Mouse (Mus musculus): ENCODE measurements around the gene Dcaf8. TPM values are rescaled to one million over a fixed set of nuclear protein-coding genes. Genes with fewer than 3 reads are reported as not detected.
A peak's percentile ranks its signal among the peaks of the same experiment; 100 is the strongest.

Gene Dcaf8
- polyA plus RNA-seq, 1 experiment from 2014 or later = 123 TPM

DNA sequence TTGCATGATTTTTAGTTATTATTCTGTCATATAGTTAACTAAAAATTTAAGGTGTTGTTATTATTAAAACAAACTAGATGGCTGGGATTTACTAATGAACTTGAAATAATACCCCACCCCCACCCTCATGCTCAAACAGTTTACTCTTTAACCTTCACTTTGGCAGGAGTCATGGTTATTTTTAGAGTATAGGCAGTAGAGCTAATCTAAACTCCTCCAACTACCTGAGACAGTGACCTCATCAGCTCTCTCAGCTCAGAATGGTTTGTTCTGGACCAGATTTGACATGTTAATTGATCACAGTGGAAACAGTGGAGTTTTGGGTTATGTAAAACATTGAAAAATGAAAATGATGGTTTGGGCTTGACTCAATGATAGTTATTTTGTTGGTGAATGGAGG, 12.6 kb downstream of the Dcaf8 start:
- no peaks in the 10 kb centered on the region for H3K27me3 ChIP-seq (ENCODE audit: control insufficient read depth, insufficient read depth, low read length)
- no peaks in the 10 kb centered on the region for H3K36me3 ChIP-seq (ENCODE audit: control insufficient read depth, insufficient read depth, low read length)
- peaks cover 9% of the 10 kb centered on the region for H3K4me1 ChIP-seq (ENCODE audit: control insufficient read depth, insufficient read depth, low read length)
- H3K9ac ChIP-seq (ENCODE audit: low read length) = no peak overlapping the region
- peak overlapping the region; percentile 33; the same call in 1 of the 2 replicates for H3K27ac ChIP-seq (ENCODE audit: low read length)
- no peaks in the 10 kb centered on the region for H3K9me3 ChIP-seq (replicated peaks; ENCODE audit: control insufficient read depth, low read length)
- peak; percentile 58; the same call in 1 of the 2 replicates for ATAC-seq (ENCODE audit: insufficient read depth, low FRiP score)
- no peak overlapping the region for H3K4me2 ChIP-seq (ENCODE audit: low read depth, low read length)
- no peak overlapping the region for H3K4me3 ChIP-seq (replicated peaks; ENCODE audit: low read length)

DNA sequence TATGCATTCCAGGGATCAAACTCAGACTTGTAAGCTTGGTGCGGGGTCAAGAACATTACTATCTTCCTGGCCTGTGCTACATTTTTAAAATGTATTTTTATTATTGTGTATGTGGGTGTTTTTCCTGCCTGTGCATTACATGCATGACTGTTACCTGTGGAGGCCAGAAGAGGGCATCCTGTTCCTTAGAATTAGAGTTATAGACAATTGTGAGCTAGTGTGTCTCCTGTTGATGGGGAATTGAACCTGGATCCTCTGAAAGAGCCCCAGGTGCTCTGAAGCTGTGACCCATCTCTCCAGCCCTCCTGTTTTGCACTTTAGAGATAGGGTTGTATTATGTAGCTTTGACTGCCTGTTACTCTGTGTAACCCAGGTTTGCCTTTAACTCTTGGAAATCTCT, 14.1 kb downstream of the Dcaf8 start:
- no peak overlapping the region for H3K9ac ChIP-seq (ENCODE audit: low read length)
- H3K9me3 ChIP-seq (replicated peaks; ENCODE audit: control insufficient read depth, low read length) = no peaks in the 10 kb centered on the region
- no peak overlapping the region for H3K27ac ChIP-seq (ENCODE audit: low read length)
- 100% methylated on average over 1 of the region's 1 CpGs for WGBS
- no peak overlapping the region for H3K4me2 ChIP-seq (ENCODE audit: low read depth, low read length)
- H3K36me3 ChIP-seq (ENCODE audit: control insufficient read depth, insufficient read depth, low read length) = peaks cover 4% of the 10 kb centered on the region; the same call in 1 of the 2 replicates
- ATAC-seq (ENCODE audit: insufficient read depth, low FRiP score) = no peak
- no peaks in the 10 kb centered on the region for H3K27me3 ChIP-seq (ENCODE audit: control insufficient read depth, insufficient read depth, low read length)
- peaks cover 9% of the 10 kb centered on the region for H3K4me1 ChIP-seq (ENCODE audit: control insufficient read depth, insufficient read depth, low read length)
- H3K4me3 ChIP-seq (replicated peaks; ENCODE audit: low read length) = no peak overlapping the region

DNA sequence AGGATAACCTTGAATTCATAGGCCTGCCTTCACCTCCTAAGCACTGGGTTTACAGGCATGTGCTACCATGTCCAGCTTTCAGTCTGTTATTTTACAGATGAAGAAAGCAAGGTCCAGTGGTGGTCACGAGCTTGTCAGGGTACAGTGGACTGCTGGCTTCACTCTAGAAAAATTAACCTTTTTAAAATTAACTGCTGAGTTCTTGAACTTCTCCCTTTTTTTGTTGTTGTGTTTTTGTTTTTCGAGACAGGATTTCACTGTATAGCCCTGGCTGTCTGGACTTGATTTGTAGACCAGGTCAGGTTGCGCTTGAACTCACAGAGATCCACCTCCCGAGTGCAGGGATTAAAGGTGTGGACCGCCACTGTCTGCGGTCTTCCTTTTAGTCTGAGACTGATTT, 15.1 kb downstream of the Dcaf8 start:
- Histone ChIP-seq H3K36me3 (ENCODE audit: control insufficient read depth, insufficient read depth, low read length) (peaks cover 6% of the 10 kb centered on the region; the same call in 1 of the 2 replicates), H3K4me1 (ENCODE audit: control insufficient read depth, insufficient read depth, low read length) (peaks cover 9% of the 10 kb centered on the region), H3K4me3 (replicated peaks; ENCODE audit: low read length) (no peak overlapping the region), H3K4me2 (ENCODE audit: low read depth, low read length) (no peak overlapping the region), H3K27ac (ENCODE audit: low read length) (no peak overlapping the region), H3K9me3 (replicated peaks; ENCODE audit: control insufficient read depth, low read length) (no peaks in the 10 kb centered on the region), H3K27me3 (ENCODE audit: control insufficient read depth, insufficient read depth, low read length) (no peaks in the 10 kb centered on the region), H3K9ac (ENCODE audit: low read length) (no peak overlapping the region)
- ATAC-seq (ENCODE audit: insufficient read depth, low FRiP score) = no peak
- WGBS = 83% methylated on average over 6 of the region's 6 CpGs

DNA sequence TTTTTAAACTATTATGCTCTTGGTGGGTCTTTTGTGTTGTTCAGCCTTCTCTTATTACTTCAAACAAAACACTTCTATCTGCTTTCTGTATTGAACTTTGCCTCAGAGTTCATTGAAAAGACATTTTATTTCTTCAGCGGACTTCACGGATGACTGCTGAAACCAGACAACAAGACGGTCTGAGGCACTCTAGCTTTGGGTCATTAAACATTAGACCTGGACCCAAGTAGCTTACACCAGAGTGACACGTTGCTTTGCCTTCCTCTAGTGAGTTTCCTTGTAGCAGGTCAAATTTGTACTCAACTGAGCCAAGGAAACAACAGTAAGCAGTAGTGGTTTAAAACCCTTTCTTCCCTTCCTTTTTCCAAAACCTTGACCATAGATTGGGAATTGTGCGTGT, 20.0 kb downstream of the Dcaf8 start:
- H3K36me3 ChIP-seq (ENCODE audit: control insufficient read depth, insufficient read depth, low read length) = peaks cover 12% of the 10 kb centered on the region; the same call in 1 of the 2 replicates
- WGBS = 85% methylated on average over 5 of the region's 5 CpGs
- H3K4me1 ChIP-seq (ENCODE audit: control insufficient read depth, insufficient read depth, low read length) = no peaks in the 10 kb centered on the region
- no peaks in the 10 kb centered on the region for H3K9me3 ChIP-seq (replicated peaks; ENCODE audit: control insufficient read depth, low read length)
- no peaks in the 10 kb centered on the region for H3K27me3 ChIP-seq (ENCODE audit: control insufficient read depth, insufficient read depth, low read length)
- no peak overlapping the region for H3K27ac ChIP-seq (ENCODE audit: low read length)
- no peak overlapping the region for H3K9ac ChIP-seq (ENCODE audit: low read length)
- no peak overlapping the region for H3K4me2 ChIP-seq (ENCODE audit: low read depth, low read length)
- H3K4me3 ChIP-seq (replicated peaks; ENCODE audit: low read length) = no peak overlapping the region
- no peak for ATAC-seq (ENCODE audit: insufficient read depth, low FRiP score)

DNA sequence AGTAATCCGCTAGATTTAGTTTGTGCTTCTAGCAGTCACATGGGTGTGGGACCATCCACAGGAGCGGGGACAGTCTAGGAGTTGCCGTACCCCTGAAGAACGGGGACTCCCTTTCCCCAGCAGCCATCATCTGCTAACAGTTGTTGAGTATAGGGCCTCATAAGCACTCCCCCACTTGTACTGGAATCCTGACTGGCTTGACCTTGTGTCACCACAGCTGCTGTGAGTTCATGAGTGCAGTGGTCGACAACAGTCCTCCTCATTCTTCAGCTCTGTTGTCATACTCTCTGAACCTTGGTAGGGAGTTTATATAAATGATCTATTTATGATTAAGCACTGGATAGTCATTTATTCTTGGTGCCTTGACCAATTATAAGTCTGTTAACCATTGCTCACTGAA, 21.9 kb downstream of the Dcaf8 start:
- WGBS = 89% methylated on average over 5 of the region's 5 CpGs
- Histone ChIP-seq H3K27me3 (ENCODE audit: control insufficient read depth, insufficient read depth, low read length) (no peaks in the 10 kb centered on the region), H3K27ac (ENCODE audit: low read length) (no peak overlapping the region), H3K9ac (ENCODE audit: low read length) (no peak overlapping the region), H3K4me2 (ENCODE audit: low read depth, low read length) (no peak overlapping the region), H3K4me3 (replicated peaks; ENCODE audit: low read length) (no peak overlapping the region), H3K36me3 (ENCODE audit: control insufficient read depth, insufficient read depth, low read length) (peaks cover 22% of the 10 kb centered on the region; the same call in 1 of the 2 replicates), H3K4me1 (ENCODE audit: control insufficient read depth, insufficient read depth, low read length) (no peaks in the 10 kb centered on the region), H3K9me3 (replicated peaks; ENCODE audit: control insufficient read depth, low read length) (no peaks in the 10 kb centered on the region)
- ATAC-seq (ENCODE audit: insufficient read depth, low FRiP score) = no peak

DNA sequence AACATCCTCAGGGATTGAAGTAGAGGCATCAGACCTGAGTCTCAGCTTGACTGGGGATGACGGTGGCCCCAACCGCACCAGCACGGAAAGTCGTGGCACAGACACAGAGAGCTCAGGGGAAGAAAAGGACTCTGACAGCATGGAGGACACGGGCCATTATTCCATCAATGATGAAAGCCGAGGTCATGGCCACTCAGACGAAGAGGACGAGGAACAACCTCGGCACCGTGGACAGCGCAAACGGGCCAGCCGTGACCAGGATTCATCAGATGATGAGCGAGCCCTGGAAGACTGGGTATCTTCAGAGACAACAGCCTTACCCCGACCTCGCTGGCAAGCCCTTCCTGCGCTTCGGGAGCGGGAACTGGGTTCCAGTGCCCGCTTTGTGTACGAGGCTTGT, 24.5 kb downstream of the Dcaf8 start:
- no peak overlapping the region for H3K9ac ChIP-seq (ENCODE audit: low read length)
- H3K4me3 ChIP-seq (replicated peaks; ENCODE audit: low read length) = no peak overlapping the region
- no peaks in the 10 kb centered on the region for H3K4me1 ChIP-seq (ENCODE audit: control insufficient read depth, insufficient read depth, low read length)
- H3K27me3 ChIP-seq (ENCODE audit: control insufficient read depth, insufficient read depth, low read length) = no peaks in the 10 kb centered on the region
- no peak overlapping the region for H3K27ac ChIP-seq (ENCODE audit: low read length)
- 92% methylated on average over 21 of the region's 21 CpGs for WGBS
- no peak overlapping the region for H3K4me2 ChIP-seq (ENCODE audit: low read depth, low read length)
- no peak for ATAC-seq (ENCODE audit: insufficient read depth, low FRiP score)
- H3K9me3 ChIP-seq (replicated peaks; ENCODE audit: control insufficient read depth, low read length) = no peaks in the 10 kb centered on the region
- H3K36me3 ChIP-seq (ENCODE audit: control insufficient read depth, insufficient read depth, low read length) = peaks cover 24% of the 10 kb centered on the region; the same call in 1 of the 2 replicates

DNA sequence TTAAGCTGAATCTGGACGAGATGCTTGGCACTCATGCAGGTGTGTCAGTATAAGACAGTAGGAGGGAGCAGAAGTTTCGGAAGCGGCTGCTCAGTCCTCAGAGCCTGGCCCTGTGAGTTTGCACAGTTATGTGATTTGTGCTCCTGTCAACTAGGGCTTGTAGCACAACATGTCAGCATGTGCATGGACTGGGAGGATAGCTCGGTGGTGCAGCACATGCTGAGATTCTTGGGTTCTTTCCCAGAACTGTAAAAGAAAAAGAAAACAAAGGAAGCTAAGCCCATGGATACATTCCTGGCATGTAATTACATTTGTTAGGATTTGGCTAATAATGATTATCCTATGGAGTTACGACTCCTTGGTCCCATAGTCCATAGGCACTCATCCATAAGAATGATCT, 25.3 kb downstream of the Dcaf8 start:
- H3K36me3 ChIP-seq (ENCODE audit: control insufficient read depth, insufficient read depth, low read length) = peaks cover 24% of the 10 kb centered on the region; the same call in 1 of the 2 replicates
- WGBS = 84% methylated on average over 5 of the region's 5 CpGs
- ATAC-seq (ENCODE audit: insufficient read depth, low FRiP score) = no peak

DNA sequence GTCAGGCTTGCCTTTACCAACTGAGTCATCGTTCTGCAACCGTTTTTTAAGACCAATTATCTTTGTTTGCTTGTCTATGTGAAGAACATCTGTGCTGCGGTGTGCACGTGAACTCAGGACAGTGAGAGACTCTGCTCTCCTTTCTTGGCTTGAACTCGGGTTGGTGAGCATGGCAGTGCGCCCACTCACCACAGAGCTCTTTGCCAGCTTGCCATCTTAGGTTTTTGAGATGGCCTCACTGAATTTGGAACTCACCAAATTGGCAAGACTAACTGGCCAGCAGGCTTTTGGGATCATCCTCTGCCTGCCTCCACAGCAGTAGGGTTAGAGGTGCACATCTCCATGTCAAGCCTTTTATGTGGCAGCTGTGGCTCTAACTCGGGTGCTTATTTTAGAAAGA, 29.9 kb downstream of the Dcaf8 start:
- WGBS = 86% methylated on average over 7 of the region's 7 CpGs
- no peak overlapping the region for H3K9ac ChIP-seq (ENCODE audit: low read length)
- H3K27ac ChIP-seq (ENCODE audit: low read length) = no peak overlapping the region
- no peaks in the 10 kb centered on the region for H3K27me3 ChIP-seq (ENCODE audit: control insufficient read depth, insufficient read depth, low read length)
- no peaks in the 10 kb centered on the region for H3K4me1 ChIP-seq (ENCODE audit: control insufficient read depth, insufficient read depth, low read length)
- no peak overlapping the region for H3K4me3 ChIP-seq (replicated peaks; ENCODE audit: low read length)
- no peak overlapping the region for H3K4me2 ChIP-seq (ENCODE audit: low read depth, low read length)
- H3K36me3 ChIP-seq (ENCODE audit: control insufficient read depth, insufficient read depth, low read length) = peaks cover 27% of the 10 kb centered on the region; the same call in 1 of the 2 replicates
- ATAC-seq (ENCODE audit: insufficient read depth, low FRiP score) = no peak
- H3K9me3 ChIP-seq (replicated peaks; ENCODE audit: control insufficient read depth, low read length) = no peaks in the 10 kb centered on the region

More for the DNA sequence above, 25.3 kb downstream of the Dcaf8 start:
- no peaks in the 10 kb centered on the region for H3K9me3 ChIP-seq (replicated peaks; ENCODE audit: control insufficient read depth, low read length)
- H3K27me3 ChIP-seq (ENCODE audit: control insufficient read depth, insufficient read depth, low read length) = no peaks in the 10 kb centered on the region
- H3K4me2 ChIP-seq (ENCODE audit: low read depth, low read length) = no peak overlapping the region
- no peaks in the 10 kb centered on the region for H3K4me1 ChIP-seq (ENCODE audit: control insufficient read depth, insufficient read depth, low read length)
- H3K4me3 ChIP-seq (replicated peaks; ENCODE audit: low read length) = no peak overlapping the region
- no peak overlapping the region for H3K9ac ChIP-seq (ENCODE audit: low read length)
- no peak overlapping the region for H3K27ac ChIP-seq (ENCODE audit: low read length)

DNA sequence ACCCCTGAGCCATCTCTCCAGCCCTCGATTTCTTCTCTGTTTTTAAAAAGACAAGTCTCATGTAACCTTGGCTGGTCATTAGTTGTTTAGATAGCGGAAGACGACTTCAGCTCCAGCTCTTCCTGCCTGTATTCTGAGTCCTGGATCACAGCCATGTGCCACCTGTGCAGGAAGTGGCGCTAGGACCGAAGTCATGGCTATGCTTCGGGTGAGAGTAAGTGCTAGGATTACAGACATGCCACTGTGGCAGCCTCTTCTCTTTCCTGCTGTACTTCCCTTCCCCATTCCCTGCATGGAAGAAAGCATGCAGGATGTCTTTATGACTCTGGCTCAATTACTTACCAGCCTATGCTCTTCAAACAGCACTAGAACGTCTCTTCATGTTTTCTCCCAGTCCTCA, 31.2 kb downstream of the Dcaf8 start:
- Histone ChIP-seq H3K36me3 (ENCODE audit: control insufficient read depth, insufficient read depth, low read length) (peaks cover 25% of the 10 kb centered on the region; the same call in 1 of the 2 replicates), H3K9me3 (replicated peaks; ENCODE audit: control insufficient read depth, low read length) (no peaks in the 10 kb centered on the region), H3K27me3 (ENCODE audit: control insufficient read depth, insufficient read depth, low read length) (no peaks in the 10 kb centered on the region), H3K9ac (ENCODE audit: low read length) (no peak overlapping the region), H3K4me3 (replicated peaks; ENCODE audit: low read length) (no peak overlapping the region), H3K27ac (ENCODE audit: low read length) (no peak overlapping the region), H3K4me2 (ENCODE audit: low read depth, low read length) (no peak overlapping the region), H3K4me1 (ENCODE audit: control insufficient read depth, insufficient read depth, low read length) (no peaks in the 10 kb centered on the region)
- 65% methylated on average over 7 of the region's 7 CpGs for WGBS
- no peak for ATAC-seq (ENCODE audit: insufficient read depth, low FRiP score)

DNA sequence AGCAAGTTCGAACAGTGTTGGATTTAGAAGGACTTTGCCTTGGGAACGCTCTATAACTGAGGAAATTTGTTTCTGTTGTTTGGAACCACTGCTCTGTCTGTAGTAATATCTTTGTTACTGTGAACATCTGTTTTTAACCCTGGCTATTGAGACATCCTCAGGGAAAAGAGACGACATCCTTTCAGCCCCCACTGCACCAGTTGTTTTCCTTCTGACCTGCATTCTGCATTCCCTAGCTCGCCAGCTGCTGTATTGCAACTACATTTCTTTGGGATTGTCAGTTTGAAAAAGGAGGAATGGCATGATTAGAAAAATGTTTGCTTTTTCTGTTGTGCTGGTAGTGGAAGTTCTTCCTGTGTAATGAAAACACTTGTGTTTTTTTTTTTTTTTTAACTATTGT, 33.0 kb downstream of the Dcaf8 start:
- ATAC-seq (ENCODE audit: insufficient read depth, low FRiP score) = no peak
- no peaks in the 10 kb centered on the region for H3K27me3 ChIP-seq (ENCODE audit: control insufficient read depth, insufficient read depth, low read length)
- no peak overlapping the region for H3K9ac ChIP-seq (ENCODE audit: low read length)
- no peak overlapping the region for H3K4me3 ChIP-seq (replicated peaks; ENCODE audit: low read length)
- peaks cover 14% of the 10 kb centered on the region; the same call in 1 of the 2 replicates for H3K36me3 ChIP-seq (ENCODE audit: control insufficient read depth, insufficient read depth, low read length)
- H3K9me3 ChIP-seq (replicated peaks; ENCODE audit: control insufficient read depth, low read length) = no peaks in the 10 kb centered on the region
- no peaks in the 10 kb centered on the region for H3K4me1 ChIP-seq (ENCODE audit: control insufficient read depth, insufficient read depth, low read length)
- no peak overlapping the region for H3K4me2 ChIP-seq (ENCODE audit: low read depth, low read length)
- no peak overlapping the region for H3K27ac ChIP-seq (ENCODE audit: low read length)
- WGBS = 38% methylated on average over 4 of the region's 4 CpGs
